Mouse (Mus musculus) gastrocnemius, adult 18-20 months (tissue): ENCODE measurements at regions not wholly inside any gene's neighbourhood (a gene's known extent, or its start where the extent isn't known, plus 50 kb on each side); places are given as distances from the start of the nearest gene placed in this dataset.

Experiments used
- DNase-seq: peaks from one replicate; pipeline ENCODE4 v3.0.0; 2021; ENCODE audit warnings: low spot score

GRCm38 (mm10) chr2:28287210-28287860, 94.5 kb downstream of the Olfm1 start:
- DNase-seq, result no peak

GRCm38 (mm10) chr2:28289339-28289738, 96.5 kb downstream of the Olfm1 start:
- DNase-seq, result no peak

GRCm38 (mm10) chr2:28289860-28290471, 97.2 kb downstream of the Olfm1 start:
- no peak for DNase-seq

GRCm38 (mm10) chr2:28294509-28294908, 101.7 kb downstream of the Olfm1 start:
- peak; percentile 7 for DNase-seq

GRCm38 (mm10) chr2:28296183-28296582, 103.4 kb downstream of the Olfm1 start:
- DNase-seq, result no peak

- DNase-seq, result no peak
Measured at GRCm38 (mm10) chr2:28298738-28299137, 105.9 kb downstream of the Olfm1 start.

- no peak for DNase-seq
Measured at GRCm38 (mm10) chr2:28299346-28299745, 106.6 kb downstream of the Olfm1 start.

- DNase-seq, result no peak
Measured at GRCm38 (mm10) chr2:28301313-28301712, 108.5 kb downstream of the Olfm1 start.

- DNase-seq, result no peak
Measured at GRCm38 (mm10) chr2:28303936-28304335, 111.1 kb downstream of the Olfm1 start.

- peak; percentile 53 for DNase-seq
Measured at GRCm38 (mm10) chr2:28304712-28305111, 111.9 kb downstream of the Olfm1 start.

GRCm38 (mm10) chr2:28309122-28309521, 116.3 kb downstream of the Olfm1 start:
- DNase-seq, result no peak

GRCm38 (mm10) chr2:28312212-28312611, 119.4 kb downstream of the Olfm1 start:
- no peak for DNase-seq

- no peak for DNase-seq
Measured at GRCm38 (mm10) chr2:28325502-28325901, 121.1 kb upstream of the Ppp1r26 start.

GRCm38 (mm10) chr2:28326056-28326455, 120.5 kb upstream of the Ppp1r26 start:
- DNase-seq, result no peak

- DNase-seq, result no peak
Measured at GRCm38 (mm10) chr2:28326682-28327081, 119.9 kb upstream of the Ppp1r26 start.

- no peak for DNase-seq
Measured at GRCm38 (mm10) chr2:28329130-28329529, 117.5 kb upstream of the Ppp1r26 start.

- DNase-seq, result no peak
Measured at GRCm38 (mm10) chr2:28335141-28335789, 111.3 kb upstream of the Ppp1r26 start.

- no peak for DNase-seq
Measured at GRCm38 (mm10) chr2:28335810-28336209, 110.8 kb upstream of the Ppp1r26 start.

GRCm38 (mm10) chr2:28336349-28337309, 110.0 kb upstream of the Ppp1r26 start:
- DNase-seq, result no peak

GRCm38 (mm10) chr2:28337561-28337960, 109.0 kb upstream of the Ppp1r26 start:
- DNase-seq, result no peak

GRCm38 (mm10) chr2:28341304-28341703, 105.3 kb upstream of the Ppp1r26 start:
- no peak for DNase-seq

- DNase-seq, result no peak
Measured at GRCm38 (mm10) chr2:28348453-28348852, 98.1 kb upstream of the Ppp1r26 start.
